In genomic region chr17:26252539-26253251, GRCm38 (mm10) we compare ENCODE assay signal across 8 mouse cellular contexts. TPM values are rescaled to one million over a fixed set of nuclear protein-coding genes. Genes with fewer than 3 reads are reported as not detected.
A peak's percentile ranks its signal among the peaks of the same experiment; 100 is the strongest.
DNase-seq lines count a peak whose midpoint lies in the region; ATAC-seq and TF ChIP-seq lines count a peak whose summit lies in the region.

Gene Luc7l (plus strand): TSS chr17:26252896.

- peak; percentile 82 for DNase-seq in G1E (ENCODE audit: low spot score)
- DNase-seq in cerebellum, adult 18-20 months = peak; percentile 96
- peak; percentile 97 for DNase-seq in forebrain, postnatal 0 days
- peak; percentile 94 for DNase-seq in heart, postnatal 4 days
- DNase-seq in layer of hippocampus, adult 8-10 months (ENCODE audit: low spot score in 2 of 2) = peak; percentile 91 to 95
- peak; percentile 88 for DNase-seq in ovary, adult 18-20 months (ENCODE audit: low spot score)
- DNase-seq in thymus, postnatal 0 days (ENCODE audit: low spot score) = peak; percentile 89

- ATAC-seq in G1E (ENCODE audit: extremely low read depth, insufficient number of reproducible peaks, low FRiP score, poor library complexity, severe bottlenecking) = peak; percentile 49
- ATAC-seq in forebrain, postnatal 0 days = peak; percentile 98
- ATAC-seq in lung, embryonic 15.5 days (ENCODE audit: borderline replicate concordance, extremely low read depth, low FRiP score, low TSS enrichment) = peak; percentile 97

- H3K27ac ChIP-seq in forebrain, postnatal 0 days (ENCODE audit: low read depth, low read length) = peak within 1 kb of the TSS; percentile 100
- H3K27ac ChIP-seq in lung, embryonic 15.5 days = peak within 1 kb of the TSS; percentile 98

- H3K27me3 ChIP-seq in G1E (ENCODE audit: insufficient read depth, low read length) = no peaks in the 10 kb centered on the region
- no peaks in the 10 kb centered on the region for H3K27me3 ChIP-seq in forebrain, postnatal 0 days (ENCODE audit: insufficient read depth, low read length)
- no peaks in the 10 kb centered on the region for H3K27me3 ChIP-seq in lung, embryonic 15.5 days

- H3K9me3 ChIP-seq in G1E (replicated peaks) = no peaks in the 10 kb centered on the region
- no peaks in the 10 kb centered on the region for H3K9me3 ChIP-seq in forebrain, postnatal 0 days (ENCODE audit: low read length)
- no peaks in the 10 kb centered on the region for H3K9me3 ChIP-seq in lung, embryonic 15.5 days

- peaks cover 26% of the 10 kb centered on the region for H3K36me3 ChIP-seq in G1E (replicated peaks)
- peaks cover 12% of the 10 kb centered on the region for H3K36me3 ChIP-seq in forebrain, postnatal 0 days (ENCODE audit: insufficient read depth)
- H3K36me3 ChIP-seq in lung, embryonic 15.5 days = peaks cover 17% of the 10 kb centered on the region

- WGBS in forebrain, postnatal 0 days = 1% methylated on average over 43 of the region's 43 CpGs
- WGBS in lung, embryonic 15.5 days = 0% methylated on average over 37 of the region's 43 CpGs

- H3K4me1 ChIP-seq in G1E (ENCODE audit: insufficient read depth, low read depth, low read length) = peaks cover 21% of the 10 kb centered on the region; the same call in 1 of the 2 replicates
- peaks cover 6% of the 10 kb centered on the region; the same call in 1 of the 2 replicates for H3K4me1 ChIP-seq in forebrain, postnatal 0 days (ENCODE audit: insufficient read depth)
- peaks cover 14% of the 10 kb centered on the region for H3K4me1 ChIP-seq in lung, embryonic 15.5 days

- TF ChIP-seq CTCF in G1E (IDR thresholded peaks at IDR 0.05; ENCODE audit: low read depth, low read length) = no peak
- TF ChIP-seq CTCF in forebrain, postnatal 0 days (IDR thresholded peaks at IDR 0.05; ENCODE audit: low read depth) = no peak

- H3K4me2 ChIP-seq in forebrain, postnatal 0 days (ENCODE audit: low read depth) = peak within 1 kb of the TSS; percentile 66
- peak within 1 kb of the TSS; percentile 70 for H3K4me2 ChIP-seq in lung, embryonic 15.5 days

- H3K9ac ChIP-seq in forebrain, postnatal 0 days = peak within 1 kb of the TSS; percentile 98
- peak within 1 kb of the TSS; percentile 100 for H3K9ac ChIP-seq in lung, embryonic 15.5 days

- peak within 1 kb of the TSS; percentile 94 for H3K4me3 ChIP-seq in G1E (ENCODE audit: low read depth, low read length)
- peak within 1 kb of the TSS; percentile 89 for H3K4me3 ChIP-seq in forebrain, postnatal 0 days (ENCODE audit: low read depth, low read length)
- H3K4me3 ChIP-seq in lung, embryonic 15.5 days = peak within 1 kb of the TSS; percentile 96

RNA-seq across cellular contexts. Expression of gene Luc7l, which starts in this region (rescaled TPM):
- total RNA-seq in G1E (2014; fragmentation: Nextera tagmentation) (85.2 and 96.8 TPM in 2 replicates), G1E (2017) (85.3 and 85.9 TPM in 2 replicates)
- polyA plus RNA-seq in G1E (2012) = 40.9 and 45.0 TPM in 2 replicates
- total RNA-seq in forebrain, postnatal 0 days (2014; rRNA removed) = 101 and 120 TPM in 2 replicates
- polyA plus RNA-seq in forebrain, postnatal 0 days (2015; fragmentation: Nextera tagmentation; extraction: Ambion mirVana) = 70.2 and 88.4 TPM in 2 replicates
- total RNA-seq in heart, postnatal 4 days (2021) = 10 to 100 TPM; 34.7 to 36.4 TPM
- total RNA-seq in layer of hippocampus, adult 8-10 months (2022) = 10 to 100 TPM; 70.6 to 97.4 (median 89.0) TPM
- 88.3 and 90.1 TPM in 2 replicates for polyA plus RNA-seq in lung, embryonic 15.5 days (2015; fragmentation: Nextera tagmentation; extraction: Ambion mirVana)
- 84.9 and 86.3 TPM in 2 replicates for polyA plus RNA-seq in thymus, postnatal 0 days (2015; fragmentation: Nextera tagmentation; extraction: Ambion mirVana)

Comparison
In these comparisons a context has a peak if more than half of its experiments do, and no peak if none do; other contexts are left out.
1. Peak in every context shown above with its lines: DNase-seq, ATAC-seq, H3K4me3 ChIP-seq and H3K27ac ChIP-seq.